Mouse (Mus musculus) monocyte, adult 2 months (primary cell): ENCODE measurements around the gene Zfp688.
"Not testable (repeated sequence)": the region's sequence is repeated elsewhere in the genome, so short reads cannot be mapped to it uniquely, and the experiment has no call there.

Experiments used
- DNase-seq, 2 experiments: peaks; one replicate each; pipeline ENCODE4 v3.0.0; 2022; ENCODE audit warnings: low spot score in 2 of 2, low read depth in 1 of 2

Gene Zfp688

GRCm38 (mm10) chr7:127411418-127411817 is 10.4 kb downstream of the Zfp688 start:
- DNase-seq = no peak

- peak; percentile 60 to 76 for DNase-seq
These were observed 15.6 kb downstream of the Zfp688 start, which contains the start of gene Zfp764 for GRCm38 (mm10) chr7:127406002-127406987. Gene Zfp764 (minus strand): TSS chr7:127406822.

GRCm38 (mm10) chr7:127404101-127404500 is 17.8 kb downstream of the Zfp688 start:
- not testable (repeated sequence) for DNase-seq

- no peak for DNase-seq
These were observed 18.9 kb downstream of the Zfp688 start for GRCm38 (mm10) chr7:127402980-127403379.

- no peak for DNase-seq
These were observed 21.5 kb downstream of the Zfp688 start for GRCm38 (mm10) chr7:127400355-127400754.

- DNase-seq = no peak
These were observed 27.9 kb downstream of the Zfp688 start for GRCm38 (mm10) chr7:127393944-127394333.

- DNase-seq = peak; percentile 92 to 95
These were observed 28.5 kb downstream of the Zfp688 start, which contains the start of gene E430018J23Rik for GRCm38 (mm10) chr7:127393157-127393943. Gene E430018J23Rik (minus strand): TSS chr7:127393629.

GRCm38 (mm10) chr7:127392251-127392824 is 29.5 kb downstream of the Zfp688 start:
- no peak for DNase-seq

- no peak for DNase-seq
These were observed 30.3 kb downstream of the Zfp688 start for GRCm38 (mm10) chr7:127391538-127391937.

- DNase-seq = no peak
These were observed 31.6 kb downstream of the Zfp688 start for GRCm38 (mm10) chr7:127390306-127390705.

GRCm38 (mm10) chr7:127388201-127388600 is 33.7 kb downstream of the Zfp688 start:
- DNase-seq = not testable (repeated sequence)

GRCm38 (mm10) chr7:127386641-127387392 is 35.1 kb downstream of the Zfp688 start, which contains the start of gene 9130019O22Rik:
Gene 9130019O22Rik (minus strand): TSS chr7:127387166.
- peak; percentile 63 to 70 for DNase-seq

- not testable (repeated sequence) for DNase-seq
These were observed 36.3 kb downstream of the Zfp688 start for GRCm38 (mm10) chr7:127385560-127385959.

- no peak for DNase-seq
These were observed 43.5 kb downstream of the Zfp688 start for GRCm38 (mm10) chr7:127378310-127378921.

GRCm38 (mm10) chr7:127375271-127376245 is 46.3 kb downstream of the Zfp688 start, which contains the start of gene Zfp747:
Gene Zfp747 (minus strand): TSS chr7:127376050.
- DNase-seq = peak; percentile 85

- not testable (repeated sequence) for DNase-seq
These were observed 50.0 kb downstream of the Zfp688 start for GRCm38 (mm10) chr7:127371870-127372269.

GRCm38 (mm10) chr7:127371213-127371612 is 50.7 kb downstream of the Zfp688 start:
- DNase-seq = no peak
